Mouse (Mus musculus) hindbrain, embryonic 15.5 days (tissue): ENCODE results near the gene Krt5. TPM values are rescaled to one million over a fixed set of nuclear protein-coding genes. Genes with fewer than 3 reads are reported as not detected.

Source experiments
- ATAC-seq: fragments of 200-750 bp; cut with Nextera tagmentation; 2 replicates; pipeline ENCODE4 v1.8.0; 2017; ENCODE audit warnings: low read depth, moderate number of reproducible peaks, moderate TSS enrichment; ENCODE audit not compliant: low FRiP score
- H3K27ac ChIP-seq: fragments of 300-500 bp; sonication (generic); replicated peaks from 2 replicates; pipeline ENCODE4 v1.5.1; 2015; ENCODE audit warnings: mild to moderate bottlenecking, inconsistent platforms
- H3K27me3 ChIP-seq: fragments of 300-500 bp; sonication (generic); 2 replicates; pipeline ENCODE4 v1.6.1; 2015; ENCODE audit warnings: control low read depth, inconsistent platforms
- H3K36me3 ChIP-seq: fragments of 300-500 bp; sonication (generic); 2 replicates; pipeline ENCODE4 v1.6.1; 2015; ENCODE audit warnings: control low read depth, inconsistent platforms
- H3K4me1 ChIP-seq: fragments of 300-500 bp; sonication (generic); replicated peaks from 2 replicates; pipeline ENCODE4 v1.6.1; 2015; ENCODE audit warnings: control low read depth, inconsistent platforms
- H3K4me2 ChIP-seq: fragments of 300-500 bp; sonication (generic); 2 replicates; pipeline ENCODE4 v1.6.1; 2015; ENCODE audit warnings: moderate library complexity, mild to moderate bottlenecking, inconsistent platforms
- H3K4me3 ChIP-seq: fragments of 300-500 bp; sonication (generic); 2 replicates; pipeline ENCODE4 v1.5.1; 2015; ENCODE audit warnings: mild to moderate bottlenecking, inconsistent platforms
- H3K9ac ChIP-seq: fragments of 300-500 bp; sonication (generic); 2 replicates; pipeline ENCODE4 v1.6.1; 2015; ENCODE audit warnings: inconsistent platforms
- H3K9me3 ChIP-seq: fragments of 300-500 bp; sonication (generic); 2 replicates; pipeline ENCODE4 v1.6.1; 2016; ENCODE audit warnings: control low read depth, inconsistent platforms
- WGBS: fragments of 180-500 bp; shearing (Covaris S2); methylation state at CpG from one replicate; pipeline ENCODE4 v1.1.7; 2015; 5-methylcytosine and 5-hydroxymethylcytosine counted together
- polyA plus RNA-seq: library from polyadenylated mRNA; unstranded; fragments of >200 nt; fragmentation: Nextera tagmentation; extraction: Ambion mirVana; gene quantifications from 2 replicates; pipeline ENCODE4 v1.2.1, GENCODE M21; 2015

Krt5 gene
- polyA plus RNA-seq = 0.18 and 0.75 TPM in 2 replicates

DNA sequence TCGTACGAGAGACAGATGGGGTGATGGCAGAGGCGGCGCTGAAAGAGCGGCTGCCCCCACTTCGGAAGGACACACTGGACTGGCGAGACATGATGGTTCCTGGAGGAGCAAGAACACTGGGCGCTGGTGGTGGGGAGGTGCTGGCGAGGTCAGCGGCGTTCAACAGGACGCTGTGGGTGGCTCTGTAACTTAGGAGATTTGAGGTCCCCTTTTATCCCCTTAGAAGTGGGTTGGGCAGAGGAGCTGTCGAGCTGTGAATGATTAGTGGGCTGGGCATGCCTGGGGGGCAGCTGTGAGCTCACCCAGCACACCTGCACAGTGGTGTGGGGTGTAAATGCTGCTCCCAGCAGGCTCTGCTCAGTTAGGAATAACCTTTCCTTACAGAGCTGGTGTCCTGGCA lies at the start of gene Krt5:
Krt5 (minus strand) TSS at position 179 of the 400 bp plus-strand sequence.
- no peak within 1 kb of the TSS for H3K4me3 ChIP-seq
- H3K27me3 ChIP-seq = no peaks in the 10 kb centered on the region
- no peak within 1 kb of the TSS for H3K4me2 ChIP-seq
- H3K36me3 ChIP-seq = no peaks in the 10 kb centered on the region
- no peak for ATAC-seq
- no peaks in the 10 kb centered on the region for H3K9me3 ChIP-seq
- no peaks in the 10 kb centered on the region for H3K4me1 ChIP-seq
- no peak within 1 kb of the TSS for H3K9ac ChIP-seq
- no peak within 1 kb of the TSS for H3K27ac ChIP-seq
- 68% methylated on average over 13 of the region's 13 CpGs for WGBS

DNA sequence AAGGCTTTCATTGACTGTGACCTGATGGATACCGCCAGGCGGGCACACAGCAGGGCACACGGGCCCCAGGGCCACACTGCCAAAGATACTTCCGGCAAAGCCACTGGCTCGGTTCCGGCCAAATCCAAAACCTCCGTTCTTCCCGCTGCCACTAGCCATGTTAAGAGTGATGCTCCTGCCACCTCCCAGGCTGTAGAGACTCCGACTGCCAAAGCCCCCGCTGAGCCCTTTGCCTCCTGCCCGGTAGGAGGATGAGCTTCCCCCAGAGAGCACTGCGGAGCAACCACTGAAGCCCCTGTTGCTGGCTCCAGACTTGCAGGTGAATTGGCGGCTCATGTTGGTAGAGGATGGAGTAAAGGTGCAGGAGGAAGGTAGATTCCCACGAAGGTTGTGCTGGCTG lies 30.0 kb upstream of the Krt5 start, which contains the start of gene Krt71:
Krt71 (minus strand) TSS at position 399 of the 400 bp plus-strand sequence.
- 54% methylated on average over 14 of the region's 14 CpGs for WGBS
- no peak within 1 kb of the TSS for H3K4me2 ChIP-seq
- H3K27me3 ChIP-seq = no peaks in the 10 kb centered on the region
- no peaks in the 10 kb centered on the region for H3K36me3 ChIP-seq
- no peak within 1 kb of the TSS for H3K4me3 ChIP-seq
- H3K4me1 ChIP-seq = no peaks in the 10 kb centered on the region
- no peak within 1 kb of the TSS for H3K9ac ChIP-seq
- no peak within 1 kb of the TSS for H3K27ac ChIP-seq
- ATAC-seq = no peak
- no peaks in the 10 kb centered on the region for H3K9me3 ChIP-seq

DNA sequence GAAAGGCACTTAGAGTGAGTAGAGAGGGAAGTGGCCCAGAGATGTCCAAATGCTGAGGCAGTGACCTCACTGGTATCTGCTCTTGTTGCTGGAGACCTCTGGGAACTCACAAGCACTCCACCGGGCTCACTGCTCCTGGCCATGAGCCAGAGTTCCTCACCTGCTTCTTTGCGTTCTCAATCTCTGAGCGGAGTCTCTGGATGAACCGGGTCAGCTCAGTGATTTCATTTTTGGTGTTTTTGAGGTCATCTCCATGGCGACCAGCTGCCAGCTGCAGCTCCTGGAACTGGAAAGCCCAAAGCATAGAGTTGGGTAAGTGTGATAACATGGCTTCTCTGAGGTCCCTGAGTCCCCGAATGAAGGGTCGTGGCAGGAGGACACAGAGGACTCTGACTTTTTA lies 25.1 kb upstream of the Krt5 start:
- Histone ChIP-seq H3K27ac (no peak overlapping the region), H3K9me3 (no peaks in the 10 kb centered on the region), H3K36me3 (no peaks in the 10 kb centered on the region), H3K4me2 (no peak overlapping the region), H3K4me1 (no peaks in the 10 kb centered on the region), H3K4me3 (no peak overlapping the region), H3K27me3 (no peaks in the 10 kb centered on the region), H3K9ac (no peak overlapping the region)
- WGBS = 68% methylated on average over 7 of the region's 7 CpGs
- no peak for ATAC-seq

GRCm38 (mm10) chr15:101730653-101731052 lies 18.0 kb upstream of the Krt5 start:
- ATAC-seq = no peak

DNA sequence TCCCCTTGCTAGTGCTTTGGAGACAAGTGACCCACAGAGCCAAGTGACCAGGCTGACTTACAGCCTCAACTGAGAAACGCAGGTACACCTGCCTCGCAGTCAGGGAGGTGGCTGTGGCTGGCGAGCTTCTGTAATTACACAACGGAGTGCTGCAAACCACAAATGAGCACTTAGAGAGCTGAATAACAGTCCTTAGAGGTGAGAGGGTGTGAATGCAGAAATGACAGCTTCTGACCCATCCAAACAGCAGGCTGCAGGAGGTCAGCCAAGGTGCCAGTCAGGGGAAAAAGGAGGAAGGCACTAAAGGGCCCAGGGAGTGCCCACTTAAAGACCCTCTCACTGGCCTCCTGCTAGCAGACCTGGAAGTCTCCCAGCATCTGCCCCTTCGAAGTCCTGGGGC lies 12.0 kb upstream of the Krt5 start:
- Histone ChIP-seq H3K4me2 (no peak overlapping the region), H3K4me3 (no peak overlapping the region), H3K27ac (no peak overlapping the region), H3K9me3 (no peaks in the 10 kb centered on the region), H3K36me3 (no peaks in the 10 kb centered on the region), H3K4me1 (no peaks in the 10 kb centered on the region), H3K9ac (no peak overlapping the region), H3K27me3 (no peaks in the 10 kb centered on the region)
- WGBS = 65% methylated on average over 5 of the region's 5 CpGs
- no peak for ATAC-seq

More at GRCm38 (mm10) chr15:101730653-101731052, 18.0 kb upstream of the Krt5 start:
- Histone ChIP-seq H3K4me1 (no peaks in the 10 kb centered on the region), H3K4me3 (no peak overlapping the region), H3K9me3 (no peaks in the 10 kb centered on the region), H3K9ac (no peak overlapping the region), H3K27me3 (no peaks in the 10 kb centered on the region), H3K4me2 (no peak overlapping the region), H3K27ac (no peak overlapping the region), H3K36me3 (no peaks in the 10 kb centered on the region)

- no peaks in the 10 kb centered on the region for H3K36me3 ChIP-seq
- no peak overlapping the region for H3K4me2 ChIP-seq
- H3K4me3 ChIP-seq = no peak overlapping the region
- H3K27ac ChIP-seq = no peak overlapping the region
- 76% methylated on average over 3 of the region's 3 CpGs for WGBS
- no peak for ATAC-seq
- H3K27me3 ChIP-seq = no peaks in the 10 kb centered on the region
- H3K4me1 ChIP-seq = no peaks in the 10 kb centered on the region
- H3K9ac ChIP-seq = no peak overlapping the region
- H3K9me3 ChIP-seq = no peaks in the 10 kb centered on the region
These were observed 3.1 kb upstream of the Krt5 start for GRCm38 (mm10) chr15:101715831-101716230.

DNA sequence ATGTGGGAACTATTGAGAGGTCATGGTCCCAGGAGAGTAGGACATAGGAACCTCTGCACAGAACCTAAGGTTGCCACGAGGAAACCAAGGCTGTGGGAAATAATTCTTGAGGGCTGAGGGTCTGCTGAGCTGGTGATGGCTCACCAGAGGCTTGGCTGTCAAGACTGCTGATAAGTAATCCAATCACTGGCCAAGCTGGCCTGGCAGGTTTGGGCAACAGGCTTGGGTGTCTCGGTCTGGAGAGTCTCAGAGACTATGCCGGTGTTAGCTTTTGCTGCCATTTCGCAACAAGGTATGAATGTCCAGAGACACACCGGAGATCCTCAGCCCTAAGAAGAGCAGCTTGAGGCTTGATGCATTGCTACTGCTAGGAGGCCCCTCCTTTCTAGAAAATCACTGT lies 1.7 kb upstream of the Krt5 start:
- WGBS = 90% methylated on average over 5 of the region's 5 CpGs
- no peak overlapping the region for H3K4me3 ChIP-seq
- ATAC-seq = no peak
- no peak overlapping the region for H3K27ac ChIP-seq
- no peaks in the 10 kb centered on the region for H3K9me3 ChIP-seq
- no peak overlapping the region for H3K9ac ChIP-seq
- H3K4me2 ChIP-seq = no peak overlapping the region
- H3K36me3 ChIP-seq = no peaks in the 10 kb centered on the region
- H3K4me1 ChIP-seq = no peaks in the 10 kb centered on the region
- no peaks in the 10 kb centered on the region for H3K27me3 ChIP-seq

DNA sequence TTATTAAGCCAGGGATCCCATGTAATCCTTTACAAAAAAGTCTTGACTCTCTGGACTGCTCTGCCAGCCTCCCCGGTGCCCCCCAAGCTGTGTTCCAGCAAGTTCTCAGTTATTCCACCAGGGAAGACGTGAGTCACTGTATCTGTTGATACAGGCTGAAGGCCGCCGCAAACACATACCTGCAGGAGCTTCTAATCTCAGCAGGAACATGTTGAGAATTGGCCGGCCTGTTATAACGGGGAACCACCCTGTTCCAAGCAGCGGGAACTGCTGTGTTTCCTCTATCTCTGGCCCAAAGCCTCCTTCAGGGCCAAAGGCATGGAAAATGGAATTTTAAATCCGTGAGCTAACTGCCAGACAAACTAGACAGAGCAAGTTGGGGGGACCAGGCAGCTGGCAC lies 1.0 kb upstream of the Krt5 start:
- no peaks in the 10 kb centered on the region for H3K9me3 ChIP-seq
- H3K4me3 ChIP-seq = no peak overlapping the region
- H3K27ac ChIP-seq = no peak overlapping the region
- H3K4me2 ChIP-seq = no peak overlapping the region
- no peak overlapping the region for H3K9ac ChIP-seq
- no peak for ATAC-seq
- no peaks in the 10 kb centered on the region for H3K4me1 ChIP-seq
- no peaks in the 10 kb centered on the region for H3K36me3 ChIP-seq
- WGBS = 83% methylated on average over 8 of the region's 8 CpGs
- no peaks in the 10 kb centered on the region for H3K27me3 ChIP-seq

DNA sequence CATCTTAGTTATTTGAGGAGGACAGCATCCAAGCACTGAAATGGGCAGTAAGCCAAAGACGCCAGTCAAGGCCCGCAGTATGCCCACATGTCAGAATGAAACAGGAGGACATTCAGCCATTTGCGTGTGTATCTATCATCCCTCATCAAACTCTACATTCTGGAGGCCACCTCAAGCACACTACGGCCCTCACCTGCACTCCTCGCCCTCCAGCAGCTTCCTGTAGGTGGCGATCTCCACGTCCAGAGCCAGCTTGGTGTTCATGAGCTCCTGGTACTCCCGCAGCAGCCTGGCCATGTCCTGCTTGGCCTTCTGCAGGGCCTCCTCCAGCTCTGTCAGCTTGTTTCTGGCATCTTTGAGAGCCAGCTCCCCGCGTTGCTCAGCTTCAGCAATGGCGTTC lies 4.0 kb downstream of the Krt5 start:
- Histone ChIP-seq H3K9ac (no peak overlapping the region), H3K9me3 (no peaks in the 10 kb centered on the region), H3K4me1 (no peaks in the 10 kb centered on the region), H3K4me3 (no peak overlapping the region), H3K4me2 (no peak overlapping the region), H3K36me3 (no peaks in the 10 kb centered on the region), H3K27me3 (no peaks in the 10 kb centered on the region), H3K27ac (no peak overlapping the region)
- WGBS = 69% methylated on average over 11 of the region's 11 CpGs
- ATAC-seq = no peak

- no peak overlapping the region for H3K27ac ChIP-seq
- no peaks in the 10 kb centered on the region for H3K4me1 ChIP-seq
- no peaks in the 10 kb centered on the region for H3K9me3 ChIP-seq
- no peaks in the 10 kb centered on the region for H3K36me3 ChIP-seq
- ATAC-seq = no peak
- no peak overlapping the region for H3K4me2 ChIP-seq
- 88% methylated on average over 9 of the region's 9 CpGs for WGBS
- no peaks in the 10 kb centered on the region for H3K27me3 ChIP-seq
- no peak overlapping the region for H3K4me3 ChIP-seq
- no peak overlapping the region for H3K9ac ChIP-seq
These were observed 5.2 kb downstream of the Krt5 start for GRCm38 (mm10) chr15:101707454-101707853.

DNA sequence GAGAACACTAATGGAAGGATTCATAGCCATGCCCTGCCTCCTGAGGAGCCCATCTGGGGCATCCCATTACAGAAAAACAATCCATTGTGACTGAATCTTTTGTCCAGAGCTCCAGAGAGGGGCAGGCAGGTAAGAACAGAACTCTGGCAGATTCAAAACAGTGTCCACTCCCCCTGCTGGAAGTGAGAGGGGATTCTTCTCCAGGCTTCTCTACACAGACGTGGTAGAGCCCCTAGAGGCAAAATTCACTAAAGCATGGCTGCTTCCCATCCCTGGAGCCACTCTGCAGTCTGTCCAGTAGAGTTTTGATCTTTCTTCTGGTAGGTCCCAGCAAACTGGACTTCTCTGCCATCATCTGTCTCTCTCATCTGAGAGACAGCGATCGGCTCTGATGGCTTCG lies 8.6 kb downstream of the Krt5 start:
- Histone ChIP-seq H3K9me3 (no peaks in the 10 kb centered on the region), H3K4me3 (no peak overlapping the region), H3K9ac (no peak overlapping the region), H3K36me3 (no peaks in the 10 kb centered on the region), H3K27ac (no peak overlapping the region), H3K27me3 (no peaks in the 10 kb centered on the region), H3K4me2 (no peak overlapping the region), H3K4me1 (no peaks in the 10 kb centered on the region)
- 74% methylated on average over 4 of the region's 4 CpGs for WGBS
- no peak for ATAC-seq

DNA sequence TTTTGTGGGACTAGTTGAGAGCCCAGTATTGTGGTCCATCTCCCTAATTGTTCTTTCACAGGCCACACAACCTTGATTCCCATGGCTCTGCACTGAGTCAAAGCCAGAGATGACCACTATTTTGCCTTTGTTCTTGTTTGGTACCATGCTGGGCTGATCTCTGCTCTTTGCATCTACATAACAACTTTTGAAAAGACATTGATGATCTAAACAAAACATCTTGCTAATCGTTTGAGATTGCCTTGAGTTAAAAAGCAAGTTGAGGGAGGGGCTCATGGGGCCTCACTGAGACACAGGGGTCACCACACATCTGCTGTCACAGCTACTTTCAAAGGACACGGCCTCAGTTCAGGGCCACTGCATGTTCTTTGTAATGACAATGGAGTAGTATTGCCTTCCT lies 10.3 kb downstream of the Krt5 start:
- WGBS = 5% methylated on average over 2 of the region's 2 CpGs
- no peak for ATAC-seq
- H3K36me3 ChIP-seq = no peaks in the 10 kb centered on the region
- H3K4me1 ChIP-seq = no peaks in the 10 kb centered on the region
- H3K27ac ChIP-seq = no peak overlapping the region
- H3K9me3 ChIP-seq = no peaks in the 10 kb centered on the region
- H3K27me3 ChIP-seq = no peaks in the 10 kb centered on the region
- no peak overlapping the region for H3K4me2 ChIP-seq
- no peak overlapping the region for H3K4me3 ChIP-seq
- no peak overlapping the region for H3K9ac ChIP-seq

- no peak for ATAC-seq
- no peaks in the 10 kb centered on the region for H3K9me3 ChIP-seq
- no peak overlapping the region for H3K4me3 ChIP-seq
- no peak overlapping the region for H3K9ac ChIP-seq
- no peak overlapping the region for H3K4me2 ChIP-seq
- H3K4me1 ChIP-seq = no peaks in the 10 kb centered on the region
- 85% methylated on average over 8 of the region's 8 CpGs for WGBS
- H3K27ac ChIP-seq = no peak overlapping the region
- H3K27me3 ChIP-seq = no peaks in the 10 kb centered on the region
- no peaks in the 10 kb centered on the region for H3K36me3 ChIP-seq
These were observed 12.8 kb downstream of the Krt5 start for GRCm38 (mm10) chr15:101699866-101700265.
